Mouse (Mus musculus): ENCODE measurements around the gene Mrpl33. TPM values are rescaled to one million over a fixed set of nuclear protein-coding genes. Genes with fewer than 3 reads are reported as not detected.
"Not testable (repeated sequence)": the region's sequence is repeated elsewhere in the genome, so short reads cannot be mapped to it uniquely, and the experiment has no call there.

Gene Mrpl33
- polyA plus RNA-seq, 1 experiment from 2014 or later = 313 TPM

- ATAC-seq (no peak), DNase-seq (ENCODE audit: low spot score) (no peak)
- no peak overlapping the region for H3K4me2 ChIP-seq (replicated peaks; ENCODE audit: low read depth, low read length)
- H3K9ac ChIP-seq (replicated peaks; ENCODE audit: low read depth) = no peak overlapping the region
- no peaks in the 10 kb centered on the region for H3K27me3 ChIP-seq (replicated peaks; ENCODE audit: insufficient read depth, low read length)
- no peak overlapping the region for H3K27ac ChIP-seq (ENCODE audit: low read length)
- no peaks in the 10 kb centered on the region for H3K9me3 ChIP-seq (ENCODE audit: low read length)
- 80% methylated on average over 8 of the region's 8 CpGs for WGBS
- no peak for TF ChIP-seq CTCF (IDR thresholded peaks at IDR 0.05)
- no peak for TF ChIP-seq EP300 (IDR thresholded peaks at IDR 0.05)
- no peaks in the 10 kb centered on the region for H3K4me1 ChIP-seq (ENCODE audit: insufficient read depth, low read depth, low read length)
- no peaks in the 10 kb centered on the region for H3K36me3 ChIP-seq (ENCODE audit: insufficient read depth, low read length)
- no peak overlapping the region for H3K4me3 ChIP-seq (ENCODE audit: low read depth, low read length)
Measured at GRCm38 (mm10) chr5:31628555-31628954, 31.8 kb downstream of the Mrpl33 start.

- Histone ChIP-seq H3K9ac (replicated peaks; ENCODE audit: low read depth) (no peak overlapping the region), H3K9me3 (ENCODE audit: low read length) (no peaks in the 10 kb centered on the region), H3K27ac (ENCODE audit: low read length) (peak overlapping the region; percentile 38), H3K27me3 (replicated peaks; ENCODE audit: insufficient read depth, low read length) (no peaks in the 10 kb centered on the region), H3K36me3 (ENCODE audit: insufficient read depth, low read length) (no peaks in the 10 kb centered on the region), H3K4me1 (ENCODE audit: insufficient read depth, low read depth, low read length) (no peaks in the 10 kb centered on the region), H3K4me2 (replicated peaks; ENCODE audit: low read depth, low read length) (no peak overlapping the region), H3K4me3 (ENCODE audit: low read depth, low read length) (no peak overlapping the region)
- TF ChIP-seq EP300 (IDR thresholded peaks at IDR 0.05) (peak; percentile 92), CTCF (IDR thresholded peaks at IDR 0.05) (no peak)
- 30% methylated on average over 5 of the region's 5 CpGs for WGBS
- DNase-seq (ENCODE audit: low spot score) (peak; percentile 88), ATAC-seq (peak; percentile 94)
Measured at GRCm38 (mm10) chr5:31630064-31630463, 33.3 kb downstream of the Mrpl33 start.

GRCm38 (mm10) chr5:31631169-31631568 is 34.4 kb downstream of the Mrpl33 start:
- DNase-seq (ENCODE audit: low spot score); H3K27ac ChIP-seq (ENCODE audit: low read length); H3K9ac ChIP-seq (replicated peaks; ENCODE audit: low read depth); H3K4me3 ChIP-seq (ENCODE audit: low read depth, low read length); H3K4me2 ChIP-seq (replicated peaks; ENCODE audit: low read depth, low read length); ATAC-seq; H3K9me3 ChIP-seq (ENCODE audit: low read length); H3K36me3 ChIP-seq (ENCODE audit: insufficient read depth, low read length); H3K27me3 ChIP-seq (replicated peaks; ENCODE audit: insufficient read depth, low read length); H3K4me1 ChIP-seq (ENCODE audit: insufficient read depth, low read depth, low read length): not testable (repeated sequence)
- 98% methylated on average over 4 of the region's 4 CpGs for WGBS

GRCm38 (mm10) chr5:31634161-31634560 is 37.4 kb downstream of the Mrpl33 start:
- TF ChIP-seq CTCF (IDR thresholded peaks at IDR 0.05) = no peak
- TF ChIP-seq EP300 (IDR thresholded peaks at IDR 0.05) = no peak
- 82% methylated on average over 4 of the region's 4 CpGs for WGBS

GRCm38 (mm10) chr5:31634679-31635078 is 37.9 kb downstream of the Mrpl33 start:
- Histone ChIP-seq H3K4me3 (ENCODE audit: low read depth, low read length) (no peak overlapping the region), H3K4me2 (replicated peaks; ENCODE audit: low read depth, low read length) (no peak overlapping the region), H3K9ac (replicated peaks; ENCODE audit: low read depth) (no peak overlapping the region), H3K27ac (ENCODE audit: low read length) (no peak overlapping the region), H3K27me3 (replicated peaks; ENCODE audit: insufficient read depth, low read length) (no peaks in the 10 kb centered on the region), H3K36me3 (ENCODE audit: insufficient read depth, low read length) (no peaks in the 10 kb centered on the region), H3K4me1 (ENCODE audit: insufficient read depth, low read depth, low read length) (no peaks in the 10 kb centered on the region), H3K9me3 (ENCODE audit: low read length) (no peaks in the 10 kb centered on the region)
- TF ChIP-seq CTCF (IDR thresholded peaks at IDR 0.05) (no peak), EP300 (IDR thresholded peaks at IDR 0.05) (no peak)
- 84% methylated on average over 5 of the region's 5 CpGs for WGBS
- DNase-seq (ENCODE audit: low spot score) (no peak), ATAC-seq (no peak)

More at GRCm38 (mm10) chr5:31634161-31634560, 37.4 kb downstream of the Mrpl33 start:
- no peak overlapping the region for H3K4me2 ChIP-seq (replicated peaks; ENCODE audit: low read depth, low read length)
- H3K9ac ChIP-seq (replicated peaks; ENCODE audit: low read depth) = no peak overlapping the region
- no peak overlapping the region for H3K27ac ChIP-seq (ENCODE audit: low read length)
- no peaks in the 10 kb centered on the region for H3K4me1 ChIP-seq (ENCODE audit: insufficient read depth, low read depth, low read length)
- DNase-seq (ENCODE audit: low spot score) = no peak
- no peak overlapping the region for H3K4me3 ChIP-seq (ENCODE audit: low read depth, low read length)
- no peak for ATAC-seq
- no peaks in the 10 kb centered on the region for H3K27me3 ChIP-seq (replicated peaks; ENCODE audit: insufficient read depth, low read length)
- H3K9me3 ChIP-seq (ENCODE audit: low read length) = no peaks in the 10 kb centered on the region
- H3K36me3 ChIP-seq (ENCODE audit: insufficient read depth, low read length) = no peaks in the 10 kb centered on the region

- no peaks in the 10 kb centered on the region for H3K9me3 ChIP-seq (ENCODE audit: low read length)
- H3K4me3 ChIP-seq (ENCODE audit: low read depth, low read length) = no peak overlapping the region
- DNase-seq (ENCODE audit: low spot score) (peak; percentile 62), ATAC-seq (peak; percentile 84)
- no peaks in the 10 kb centered on the region for H3K4me1 ChIP-seq (ENCODE audit: insufficient read depth, low read depth, low read length)
- H3K4me2 ChIP-seq (replicated peaks; ENCODE audit: low read depth, low read length) = no peak overlapping the region
- H3K27ac ChIP-seq (ENCODE audit: low read length) = peak overlapping the region; percentile 51; the same call in 1 of the 2 replicates
- 42% methylated on average over 9 of the region's 9 CpGs for WGBS
- H3K9ac ChIP-seq (replicated peaks; ENCODE audit: low read depth) = no peak overlapping the region
- H3K27me3 ChIP-seq (replicated peaks; ENCODE audit: insufficient read depth, low read length) = no peaks in the 10 kb centered on the region
- no peaks in the 10 kb centered on the region for H3K36me3 ChIP-seq (ENCODE audit: insufficient read depth, low read length)
- TF ChIP-seq CTCF (IDR thresholded peaks at IDR 0.05) = no peak
- peak; percentile 32; the same call in 1 of the 2 replicates for TF ChIP-seq EP300 (IDR thresholded peaks at IDR 0.05)
Measured at GRCm38 (mm10) chr5:31636636-31637253, 40.0 kb downstream of the Mrpl33 start.

- Histone ChIP-seq H3K9ac (replicated peaks; ENCODE audit: low read depth) (no peak overlapping the region), H3K4me1 (ENCODE audit: insufficient read depth, low read depth, low read length) (no peaks in the 10 kb centered on the region), H3K27me3 (replicated peaks; ENCODE audit: insufficient read depth, low read length) (no peaks in the 10 kb centered on the region), H3K27ac (ENCODE audit: low read length) (no peak overlapping the region), H3K4me3 (ENCODE audit: low read depth, low read length) (no peak overlapping the region), H3K9me3 (ENCODE audit: low read length) (no peaks in the 10 kb centered on the region), H3K36me3 (ENCODE audit: insufficient read depth, low read length) (no peaks in the 10 kb centered on the region), H3K4me2 (replicated peaks; ENCODE audit: low read depth, low read length) (no peak overlapping the region)
- 80% methylated on average over 2 of the region's 2 CpGs for WGBS
- ATAC-seq (no peak), DNase-seq (ENCODE audit: low spot score) (no peak)
- no peak for TF ChIP-seq EP300 (IDR thresholded peaks at IDR 0.05)
- no peak for TF ChIP-seq CTCF (IDR thresholded peaks at IDR 0.05)
Measured at GRCm38 (mm10) chr5:31640542-31640941, 43.8 kb downstream of the Mrpl33 start.

Measured in lung, postnatal 0 days (tissue).